Mouse (Mus musculus): Measurements from ENCODE around the gene Misp. TPM values are rescaled to one million over a fixed set of nuclear protein-coding genes. Genes with fewer than 3 reads are reported as not detected.
A peak's percentile ranks its signal among the peaks of the same experiment; 100 is the strongest.

Misp gene
- polyA plus RNA-seq, 1 experiment from 2014 or later = 2.3 TPM

GRCm38 (mm10) chr10:79872862-79873261 is 52.1 kb downstream of the Misp start:
- 50% methylated on average over 3 of the region's 3 CpGs for WGBS
- Histone ChIP-seq H3K4me2 (replicated peaks) (peak overlapping the region; percentile 80), H3K27me3 (replicated peaks) (no peaks in the 10 kb centered on the region), H3K27ac (no peak overlapping the region), H3K9ac (peak overlapping the region; percentile 94), H3K9me3 (no peaks in the 10 kb centered on the region), H3K4me1 (peaks cover 42% of the 10 kb centered on the region), H3K4me3 (peak overlapping the region; percentile 73), H3K36me3 (peaks cover 28% of the 10 kb centered on the region)
- ATAC-seq (ENCODE audit: low FRiP score, low read depth) = no peak

GRCm38 (mm10) chr10:79873313-79873712 is 52.5 kb downstream of the Misp start:
- Histone ChIP-seq H3K4me2 (replicated peaks) (peak overlapping the region; percentile 80), H3K4me1 (peaks cover 42% of the 10 kb centered on the region), H3K36me3 (peaks cover 28% of the 10 kb centered on the region), H3K4me3 (peak overlapping the region; percentile 73), H3K9ac (peak overlapping the region; percentile 94), H3K27me3 (replicated peaks) (no peaks in the 10 kb centered on the region), H3K27ac (no peak overlapping the region), H3K9me3 (no peaks in the 10 kb centered on the region)
- 0 out of 2 replicates have a peak, but pooled peaks have one; percentile 6 for ATAC-seq (ENCODE audit: low FRiP score, low read depth)
- 2% methylated on average over 6 of the region's 6 CpGs for WGBS

DNA sequence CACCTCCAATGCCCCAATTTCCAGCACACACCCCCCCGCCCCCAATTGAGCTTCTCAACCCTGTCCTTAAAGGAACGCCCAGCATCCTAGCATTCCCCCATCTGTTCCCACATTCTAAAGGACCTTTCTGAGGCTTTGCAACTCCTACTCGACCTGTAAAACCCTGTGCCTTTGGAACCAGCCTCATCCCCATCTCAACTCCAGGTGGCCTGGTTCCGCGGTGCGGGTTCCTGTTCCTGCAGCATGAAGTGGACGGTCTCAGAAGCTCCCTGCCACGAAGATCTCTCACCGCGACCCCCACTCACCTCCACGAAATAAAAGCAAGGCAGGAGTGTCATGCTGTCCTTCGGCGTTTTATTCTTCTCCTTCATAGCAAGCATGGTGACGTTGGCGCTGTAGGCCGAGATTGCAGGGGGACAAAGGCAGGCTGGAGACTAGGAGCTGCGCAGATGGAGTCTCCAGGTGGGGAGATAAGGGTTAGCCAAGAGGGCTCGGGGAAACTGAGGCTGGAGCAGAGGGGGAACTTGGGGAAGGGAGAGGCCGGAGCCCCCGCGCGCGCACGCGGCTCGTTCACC is 53.0 kb downstream of the Misp start:
- H3K4me2 ChIP-seq (replicated peaks) = peak overlapping the region; percentile 80
- no peaks in the 10 kb centered on the region for H3K9me3 ChIP-seq
- peak overlapping the region; percentile 73 for H3K4me3 ChIP-seq
- 2% methylated on average over 26 of the region's 26 CpGs for WGBS
- no peaks in the 10 kb centered on the region for H3K27me3 ChIP-seq (replicated peaks)
- H3K4me1 ChIP-seq = peaks cover 42% of the 10 kb centered on the region
- peak; percentile 57 for ATAC-seq (ENCODE audit: low FRiP score, low read depth)
- H3K9ac ChIP-seq = peak overlapping the region; percentile 94
- H3K27ac ChIP-seq = peak overlapping the region; percentile 86
- peaks cover 28% of the 10 kb centered on the region for H3K36me3 ChIP-seq

DNA sequence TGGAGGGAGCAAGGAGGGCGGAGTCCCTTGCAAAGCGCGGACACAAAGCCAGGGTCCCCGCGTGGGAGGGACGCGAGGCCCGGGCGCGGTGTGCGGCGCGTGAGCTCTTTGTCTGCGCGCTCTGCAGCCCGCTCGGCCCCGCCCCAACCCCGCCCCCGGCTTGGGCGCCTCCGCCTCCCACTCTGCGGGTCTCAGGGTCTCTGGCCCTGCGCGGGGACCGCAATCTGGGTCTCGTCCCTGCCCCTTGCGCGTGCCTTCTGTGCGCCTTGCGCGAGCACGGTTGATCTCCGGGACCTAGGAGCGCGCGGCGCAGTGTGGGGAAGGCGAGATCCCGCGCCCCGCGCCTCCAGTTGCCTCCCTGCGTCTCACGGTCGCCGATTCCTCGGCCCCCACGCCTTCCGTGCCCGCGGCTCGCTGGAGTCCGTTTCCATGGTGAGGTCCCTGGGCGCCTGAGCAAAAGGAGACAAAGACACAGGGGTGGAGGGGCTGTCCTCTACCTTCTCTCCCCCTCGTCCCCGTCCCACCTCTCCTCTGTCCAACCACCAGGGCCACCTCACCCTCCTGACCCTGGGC is 53.6 kb downstream of the Misp start, which contains the start of the genes Prtn3 and Plppr3:
TSS of gene Prtn3 (plus strand) at position 187 of the 573 bp plus-strand sequence.
TSS of gene Plppr3 (minus strand) at position 345 of the 573 bp plus-strand sequence.
- Histone ChIP-seq H3K4me3 (peak within 1 kb of the TSS; percentile 73), H3K27ac (peak within 1 kb of the TSS; percentile 86), H3K9me3 (no peaks in the 10 kb centered on the region), H3K36me3 (peaks cover 23% of the 10 kb centered on the region), H3K9ac (peak within 1 kb of the TSS; percentile 94), H3K4me1 (peaks cover 37% of the 10 kb centered on the region), H3K4me2 (replicated peaks) (peak within 1 kb of the TSS; percentile 80), H3K27me3 (replicated peaks) (0 out of 2 replicates have a peak, but pooled peaks cover under 1% of the 10 kb centered on the region)
- ATAC-seq (ENCODE audit: low FRiP score, low read depth) = peak; percentile 91
- under 1% methylated on average over 57 of the region's 57 CpGs for WGBS

GRCm38 (mm10) chr10:79877174-79877573 is 56.4 kb downstream of the Misp start:
- Histone ChIP-seq H3K27me3 (replicated peaks) (peaks cover 14% of the 10 kb centered on the region), H3K4me2 (replicated peaks) (no peak overlapping the region), H3K4me3 (no peak overlapping the region), H3K36me3 (no peaks in the 10 kb centered on the region), H3K4me1 (peaks cover 31% of the 10 kb centered on the region), H3K9me3 (no peaks in the 10 kb centered on the region), H3K9ac (no peak overlapping the region), H3K27ac (no peak overlapping the region)
- WGBS = 54% methylated on average over 1 of the region's 1 CpGs
- no peak for ATAC-seq (ENCODE audit: low FRiP score, low read depth)

DNA sequence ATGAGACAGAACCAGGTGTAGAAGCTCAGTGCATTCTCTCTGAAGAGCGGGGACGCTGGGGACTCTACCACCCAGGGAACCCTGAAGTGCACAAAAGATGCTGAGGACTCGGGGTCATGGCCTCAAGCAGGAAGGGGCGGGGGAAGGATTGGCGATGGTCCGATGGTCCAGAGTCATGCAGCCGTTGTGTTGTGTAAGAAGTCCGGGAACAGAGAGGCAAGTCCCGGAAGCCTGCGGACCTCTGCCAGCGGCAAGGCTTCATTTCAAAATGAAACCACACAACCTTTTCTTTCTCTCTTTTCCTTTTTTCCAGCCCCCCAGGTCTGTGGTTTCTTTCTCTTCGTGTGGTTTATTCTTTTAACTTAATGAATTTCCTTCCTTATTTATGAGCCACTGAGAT is 57.0 kb downstream of the Misp start:
- Histone ChIP-seq H3K27me3 (replicated peaks) (peaks cover 20% of the 10 kb centered on the region), H3K4me1 (peaks cover 29% of the 10 kb centered on the region), H3K36me3 (no peaks in the 10 kb centered on the region), H3K9me3 (no peaks in the 10 kb centered on the region), H3K27ac (no peak overlapping the region), H3K4me2 (replicated peaks) (no peak overlapping the region), H3K9ac (no peak overlapping the region), H3K4me3 (no peak overlapping the region)
- no peak for ATAC-seq (ENCODE audit: low FRiP score, low read depth)
- WGBS = 47% methylated on average over 12 of the region's 12 CpGs

DNA sequence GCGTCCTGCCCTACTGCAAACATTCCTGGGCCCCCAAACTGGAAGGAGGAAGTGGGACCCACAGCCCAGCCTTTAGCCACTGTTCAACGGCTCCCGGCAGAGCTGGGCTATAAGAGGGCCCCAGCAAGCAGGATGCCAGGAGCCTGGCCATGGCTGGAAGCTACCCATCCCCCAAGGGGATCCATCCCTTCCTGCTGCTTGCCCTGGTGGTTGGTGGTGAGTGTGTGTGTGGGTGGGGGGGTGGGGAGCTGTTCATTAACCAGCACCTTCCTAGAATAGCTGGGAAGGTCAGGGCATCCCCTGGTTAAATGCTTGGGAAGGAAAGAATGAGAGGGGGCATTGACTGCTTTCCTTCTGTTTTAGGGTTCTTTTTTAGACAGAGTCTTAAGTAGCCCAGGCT is 58.7 kb downstream of the Misp start:
- Histone ChIP-seq H3K4me2 (replicated peaks) (no peak overlapping the region), H3K4me1 (peaks cover 23% of the 10 kb centered on the region), H3K9me3 (no peaks in the 10 kb centered on the region), H3K27me3 (replicated peaks) (peaks cover 26% of the 10 kb centered on the region), H3K36me3 (no peaks in the 10 kb centered on the region), H3K4me3 (no peak overlapping the region), H3K27ac (no peak overlapping the region), H3K9ac (no peak overlapping the region)
- ATAC-seq (ENCODE audit: low FRiP score, low read depth) = no peak
- 40% methylated on average over 3 of the region's 3 CpGs for WGBS

Small RNA genes lying within 50 kb of the gene (microRNA-seq; reads per million reads assigned to microRNA genes)
- not detected for gene Mir6910

Other genes with a start within 250 kb of the Misp start
- not detected in 2 replicates for gene Theg, start 233.7 kb upstream of the Misp start, polyA plus RNA-seq (2016; fragmentation: Nextera tagmentation; extraction: Ambion mirVana)
- gene C2cd4c, start 207.0 kb upstream of the Misp start, polyA plus RNA-seq (2016; fragmentation: Nextera tagmentation; extraction: Ambion mirVana) = 0.09 TPM in 1 of 2 replicates, not detected in the other
- 35.5 and 43.9 TPM in 2 replicates for gene Shc2, start 183.1 kb upstream of the Misp start, polyA plus RNA-seq (2016; fragmentation: Nextera tagmentation; extraction: Ambion mirVana)
- gene Odf3l2, start 175.3 kb upstream of the Misp start, polyA plus RNA-seq (2016; fragmentation: Nextera tagmentation; extraction: Ambion mirVana) = not detected in 2 replicates
- gene Madcam1, start 156.4 kb upstream of the Misp start, polyA plus RNA-seq (2016; fragmentation: Nextera tagmentation; extraction: Ambion mirVana) = 1.1 and 2.0 TPM in 2 replicates
- 75.2 and 79.6 TPM in 2 replicates for gene Tpgs1, start 151.6 kb upstream of the Misp start, polyA plus RNA-seq (2016; fragmentation: Nextera tagmentation; extraction: Ambion mirVana)
- gene Cdc34, start 138.8 kb upstream of the Misp start, polyA plus RNA-seq (2016; fragmentation: Nextera tagmentation; extraction: Ambion mirVana) = 136 and 141 TPM in 2 replicates
- gene Gzmm, start 132.0 kb upstream of the Misp start, polyA plus RNA-seq (2016; fragmentation: Nextera tagmentation; extraction: Ambion mirVana) = 0.65 and 1.4 TPM in 2 replicates
- 634 and 639 TPM in 2 replicates for gene Bsg, start 116.5 kb upstream of the Misp start, polyA plus RNA-seq (2016; fragmentation: Nextera tagmentation; extraction: Ambion mirVana)
- 0.61 and 0.79 TPM in 2 replicates for gene Hcn2, start 104.4 kb upstream of the Misp start, polyA plus RNA-seq (2016; fragmentation: Nextera tagmentation; extraction: Ambion mirVana)
- gene Polrmt, start 74.4 kb upstream of the Misp start, polyA plus RNA-seq (2016; fragmentation: Nextera tagmentation; extraction: Ambion mirVana) = 44.7 and 44.9 TPM in 2 replicates
- gene Fgf22, start 65.9 kb upstream of the Misp start, polyA plus RNA-seq (2016; fragmentation: Nextera tagmentation; extraction: Ambion mirVana) = 0.55 and 1.2 TPM in 2 replicates
- 115 and 118 TPM in 2 replicates for gene Rnf126, start 54.0 kb upstream of the Misp start, polyA plus RNA-seq (2016; fragmentation: Nextera tagmentation; extraction: Ambion mirVana)
- gene Fstl3, start 43.7 kb upstream of the Misp start, polyA plus RNA-seq (2016; fragmentation: Nextera tagmentation; extraction: Ambion mirVana) = 1.5 and 2.0 TPM in 2 replicates
- gene Prss57, start 30.0 kb upstream of the Misp start, polyA plus RNA-seq (2016; fragmentation: Nextera tagmentation; extraction: Ambion mirVana) = 0.16 and 0.42 TPM in 2 replicates
- 196 and 205 TPM in 2 replicates for gene Palm, start 27.4 kb upstream of the Misp start, polyA plus RNA-seq (2016; fragmentation: Nextera tagmentation; extraction: Ambion mirVana)
- 180 and 189 TPM in 2 replicates for gene Ptbp1, start 33.4 kb downstream of the Misp start, polyA plus RNA-seq (2016; fragmentation: Nextera tagmentation; extraction: Ambion mirVana)
- 12.6 and 15.5 TPM in 2 replicates for gene Prtn3, start 53.5 kb downstream of the Misp start, polyA plus RNA-seq (2016; fragmentation: Nextera tagmentation; extraction: Ambion mirVana)
- gene Plppr3, start 53.6 kb downstream of the Misp start, polyA plus RNA-seq (2016; fragmentation: Nextera tagmentation; extraction: Ambion mirVana) = 296 and 301 TPM in 2 replicates
- gene Elane, start 65.3 kb downstream of the Misp start, polyA plus RNA-seq (2016; fragmentation: Nextera tagmentation; extraction: Ambion mirVana) = 0.34 and 0.53 TPM in 2 replicates
- gene Cfd, start 69.9 kb downstream of the Misp start, polyA plus RNA-seq (2016; fragmentation: Nextera tagmentation; extraction: Ambion mirVana) = not detected in 2 replicates
- 60.5 and 62.6 TPM in 2 replicates for gene Med16, start 87.9 kb downstream of the Misp start, polyA plus RNA-seq (2016; fragmentation: Nextera tagmentation; extraction: Ambion mirVana)
- gene Gm26602, start 89.9 kb downstream of the Misp start, polyA plus RNA-seq (2016; fragmentation: Nextera tagmentation; extraction: Ambion mirVana) = 28.4 and 40.5 TPM in 2 replicates
- 1.1 and 1.3 TPM in 2 replicates for gene Kiss1r, start 96.0 kb downstream of the Misp start, polyA plus RNA-seq (2016; fragmentation: Nextera tagmentation; extraction: Ambion mirVana)
- gene R3hdm4, start 100.2 kb downstream of the Misp start, polyA plus RNA-seq (2016; fragmentation: Nextera tagmentation; extraction: Ambion mirVana) = 185 and 186 TPM in 2 replicates
- 4.9 and 7.7 TPM in 2 replicates for gene Arid3a, start 106.1 kb downstream of the Misp start, polyA plus RNA-seq (2016; fragmentation: Nextera tagmentation; extraction: Ambion mirVana)
- 84.5 and 98.3 TPM in 2 replicates for gene Wdr18, start 139.2 kb downstream of the Misp start, polyA plus RNA-seq (2016; fragmentation: Nextera tagmentation; extraction: Ambion mirVana)
- 0.24 and 0.40 TPM in 2 replicates for gene Grin3b, start 149.7 kb downstream of the Misp start, polyA plus RNA-seq (2016; fragmentation: Nextera tagmentation; extraction: Ambion mirVana)
- gene Tmem259, start 163.3 kb downstream of the Misp start, polyA plus RNA-seq (2016; fragmentation: Nextera tagmentation; extraction: Ambion mirVana) = 26.3 and 27.7 TPM in 2 replicates
- 106 and 107 TPM in 2 replicates for gene Cnn2, start 167.6 kb downstream of the Misp start, polyA plus RNA-seq (2016; fragmentation: Nextera tagmentation; extraction: Ambion mirVana)
- 9.9 and 10.7 TPM in 2 replicates for gene Abca7, start 175.5 kb downstream of the Misp start, polyA plus RNA-seq (2016; fragmentation: Nextera tagmentation; extraction: Ambion mirVana)
- gene Arhgap45, start 195.7 kb downstream of the Misp start, polyA plus RNA-seq (2016; fragmentation: Nextera tagmentation; extraction: Ambion mirVana) = 4.3 and 4.7 TPM in 2 replicates
- 160 and 166 TPM in 2 replicates for gene Polr2e, start 218.8 kb downstream of the Misp start, polyA plus RNA-seq (2016; fragmentation: Nextera tagmentation; extraction: Ambion mirVana)
- gene Gpx4, start 226.2 kb downstream of the Misp start, polyA plus RNA-seq (2016; fragmentation: Nextera tagmentation; extraction: Ambion mirVana) = 499 and 515 TPM in 2 replicates

Measured in neural tube, embryonic 12.5 days (tissue).